Mouse (Mus musculus) C2C12 (cell line): ENCODE measurements around the gene Cda. TPM values are rescaled to one million over a fixed set of nuclear protein-coding genes. Genes with fewer than 3 reads are reported as not detected.
A peak's percentile ranks its signal among the peaks of the same experiment; 100 is the strongest.

Experiments used
- H3K27me3 ChIP-seq: one replicate; pipeline ENCODE4 v1.6.1; 2011; ENCODE audit not compliant: control insufficient read depth, insufficient read depth, insufficient read length
- H3K36me3 ChIP-seq: one replicate; pipeline ENCODE4 v1.6.1; 2011; ENCODE audit not compliant: control insufficient read depth, insufficient read depth
- H3K4me3 ChIP-seq: one replicate; pipeline ENCODE4 v1.5.1; 2011; ENCODE audit warnings: mild to moderate bottlenecking, control low read depth; ENCODE audit not compliant: poor library complexity, insufficient read depth, severe bottlenecking
- H3K79me2 ChIP-seq: one replicate; pipeline ENCODE4 v1.6.1; 2011; ENCODE audit not compliant: control insufficient read depth, insufficient read depth
- H3K79me3 ChIP-seq: one replicate; pipeline ENCODE4 v1.6.1; 2011; ENCODE audit warnings: low read depth, control low read depth
- H3ac ChIP-seq: one replicate; pipeline ENCODE3; 2011; ENCODE audit warnings: low read depth; ENCODE audit not compliant: control insufficient read depth, insufficient read length
- CEBPB ChIP-seq: IDR thresholded peaks from one replicate; pipeline ENCODE4 v1.6.1; 2011; ENCODE audit warnings: low read depth, mild to moderate bottlenecking, control low read depth, moderate library complexity
- CTCF ChIP-seq: IDR thresholded peaks from one replicate; pipeline ENCODE4 v1.5.1; 2011; ENCODE audit not compliant: control insufficient read depth, insufficient read depth, insufficient read length
- FOSL1 ChIP-seq: IDR thresholded peaks from one replicate; pipeline ENCODE4 v1.8.0; 2011; ENCODE audit warnings: mild to moderate bottlenecking, low read length; ENCODE audit not compliant: poor library complexity, insufficient read depth, severe bottlenecking
- MAX ChIP-seq: IDR thresholded peaks from one replicate; pipeline ENCODE4 v1.6.1; 2011; ENCODE audit warnings: mild to moderate bottlenecking, control low read depth
- MYOD1 ChIP-seq: IDR thresholded peaks from one replicate; pipeline ENCODE4 v1.6.1; 2011; ENCODE audit warnings: low read depth; ENCODE audit not compliant: control insufficient read depth, insufficient read length
- MYOG ChIP-seq: IDR thresholded peaks from one replicate; pipeline ENCODE4 v1.6.1; 2011; ENCODE audit not compliant: control insufficient read depth, insufficient read length; ENCODE audit errors: extremely low read depth
- USF1 ChIP-seq: IDR thresholded peaks from one replicate; pipeline ENCODE4 v1.6.1; 2011; ENCODE audit warnings: low read depth, mild to moderate bottlenecking, control low read depth, moderate library complexity
- polyA plus RNA-seq: library from polyadenylated mRNA; unstranded; fragments of >200 nt; fragmentation: generic; extraction: Trizol; gene quantifications from one replicate; pipeline ENCODE4 v1.2.1, GENCODE M21; 2012; ENCODE audit warnings: missing spikeins

Cda gene
- polyA plus RNA-seq, 1 experiment: 8.7 TPM

DNA sequence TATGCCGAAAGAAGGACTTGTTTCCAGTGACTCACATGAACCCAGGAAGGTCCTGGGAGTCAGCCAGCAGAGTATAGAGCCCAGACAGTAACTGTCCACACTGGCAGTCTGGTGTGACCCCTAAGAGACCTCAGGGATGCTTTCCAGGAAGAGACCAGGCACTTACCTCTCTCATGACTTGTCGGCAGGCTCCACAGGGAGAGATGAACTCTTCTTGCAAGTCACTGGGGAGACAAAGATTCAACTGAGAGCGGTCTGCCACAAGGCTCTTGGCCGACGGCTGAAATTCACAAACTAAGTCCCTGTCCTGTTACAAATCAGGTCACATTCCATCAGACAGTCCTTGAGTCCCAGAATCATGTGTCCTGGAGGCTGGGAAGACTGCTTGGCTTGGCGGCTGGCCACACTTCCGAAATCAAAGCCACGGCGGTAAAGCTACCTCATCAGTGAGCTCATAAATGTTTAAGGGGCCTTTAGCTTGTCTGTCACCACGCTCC, 24.4 kb downstream of the Cda start:
- Histone ChIP-seq H3K79me2 (no peaks in the 10 kb centered on the region), H3K4me3 (no peak overlapping the region), H3K27me3 (no peaks in the 10 kb centered on the region), H3K79me3 (no peaks in the 10 kb centered on the region), H3ac (no peak overlapping the region), H3K36me3 (no peaks in the 10 kb centered on the region)
- TF ChIP-seq FOSL1 (no peak), MYOD1 (no peak), USF1 (no peak), MYOG (no peak), MAX (no peak), CTCF (no peak), CEBPB (no peak)

DNA sequence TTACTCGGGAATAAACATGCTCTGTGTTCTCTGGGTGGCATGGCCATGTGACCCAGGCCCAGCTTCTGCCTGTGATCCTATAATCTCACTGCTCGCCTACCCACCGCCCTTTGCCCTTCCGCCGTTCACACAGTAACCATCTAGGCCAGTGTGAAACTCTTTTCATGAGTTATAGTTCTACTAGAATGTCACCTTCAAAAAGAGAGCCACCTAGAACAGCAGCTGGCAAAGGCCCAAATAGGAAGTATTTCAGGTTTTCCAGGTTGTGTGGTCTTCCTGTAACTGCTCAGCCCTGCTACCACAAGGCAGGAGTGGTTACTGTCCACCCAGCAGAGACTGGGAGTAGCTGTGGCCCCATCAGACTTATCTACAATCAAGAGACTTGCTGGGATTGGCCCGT, 25.0 kb downstream of the Cda start:
- Histone ChIP-seq H3K79me3 (no peaks in the 10 kb centered on the region), H3K27me3 (no peaks in the 10 kb centered on the region), H3ac (peak overlapping the region; percentile 35), H3K79me2 (no peaks in the 10 kb centered on the region), H3K36me3 (no peaks in the 10 kb centered on the region), H3K4me3 (no peak overlapping the region)
- TF ChIP-seq CEBPB: no peak
- no peak for TF ChIP-seq USF1
- no peak for TF ChIP-seq MYOG
- TF ChIP-seq FOSL1: no peak
- no peak for TF ChIP-seq CTCF
- TF ChIP-seq MYOD1: no peak
- TF ChIP-seq MAX: no peak

GRCm38 (mm10) chr4:138342048-138342447, 25.7 kb downstream of the Cda start:
- Histone ChIP-seq H3K27me3 (no peaks in the 10 kb centered on the region), H3K36me3 (no peaks in the 10 kb centered on the region), H3ac (no peak overlapping the region), H3K79me2 (no peaks in the 10 kb centered on the region), H3K4me3 (no peak overlapping the region), H3K79me3 (no peaks in the 10 kb centered on the region)
- no peak for TF ChIP-seq CTCF
- no peak for TF ChIP-seq MYOD1
- TF ChIP-seq CEBPB: no peak
- no peak for TF ChIP-seq FOSL1
- no peak for TF ChIP-seq MAX
- TF ChIP-seq MYOG: no peak
- no peak for TF ChIP-seq USF1

- no peaks in the 10 kb centered on the region for H3K36me3 ChIP-seq
- no peaks in the 10 kb centered on the region for H3K27me3 ChIP-seq
- no peak overlapping the region for H3ac ChIP-seq
- TF ChIP-seq MYOD1 (no peak), FOSL1 (no peak), USF1 (no peak), MAX (no peak), CTCF (no peak), MYOG (no peak), CEBPB (no peak)
- no peaks in the 10 kb centered on the region for H3K79me2 ChIP-seq
- no peak overlapping the region for H3K4me3 ChIP-seq
- H3K79me3 ChIP-seq: no peaks in the 10 kb centered on the region
Measured at GRCm38 (mm10) chr4:138341393-138341792, 26.4 kb downstream of the Cda start.

DNA sequence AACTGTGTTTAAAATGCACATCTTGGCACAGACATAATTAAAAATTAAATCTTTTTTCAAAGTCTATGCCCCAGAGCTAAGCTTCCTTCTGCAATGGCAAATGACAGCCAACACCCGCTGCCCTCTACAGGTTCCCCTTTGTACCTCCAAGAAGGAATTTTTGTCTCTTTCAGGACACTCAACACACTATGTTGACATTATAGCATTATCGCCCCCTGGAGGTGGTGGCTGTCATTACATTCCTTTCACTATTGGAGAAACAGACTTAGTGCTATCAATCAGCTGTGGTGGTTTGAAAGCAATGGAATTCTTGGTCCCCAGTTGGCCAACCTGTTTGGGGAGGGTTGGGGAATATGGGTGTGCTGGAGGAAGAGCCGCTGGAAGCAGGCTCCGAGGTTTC, 27.8 kb downstream of the Cda start:
- no peaks in the 10 kb centered on the region for H3K36me3 ChIP-seq
- H3K79me3 ChIP-seq: no peaks in the 10 kb centered on the region
- no peak overlapping the region for H3ac ChIP-seq
- H3K79me2 ChIP-seq: no peaks in the 10 kb centered on the region
- no peak overlapping the region for H3K4me3 ChIP-seq
- H3K27me3 ChIP-seq: no peaks in the 10 kb centered on the region
- TF ChIP-seq USF1 (no peak), MYOD1 (no peak), CEBPB (no peak), MYOG (no peak), CTCF (no peak)

- no peak overlapping the region for H3K4me3 ChIP-seq
- H3ac ChIP-seq: no peak overlapping the region
- H3K79me3 ChIP-seq: no peaks in the 10 kb centered on the region
- no peaks in the 10 kb centered on the region for H3K36me3 ChIP-seq
- H3K27me3 ChIP-seq: no peaks in the 10 kb centered on the region
- no peaks in the 10 kb centered on the region for H3K79me2 ChIP-seq
- no peak for TF ChIP-seq CEBPB
- TF ChIP-seq MYOG: no peak
- TF ChIP-seq FOSL1: no peak
- no peak for TF ChIP-seq MYOD1
Measured at GRCm38 (mm10) chr4:138337341-138337740, 30.5 kb downstream of the Cda start.
